Mouse (Mus musculus) thymus, adult 2 months (tissue): Measurements from ENCODE around the gene Thbs3.

ENCODE experiments used
- CTCF ChIP-seq: fragments of 200-500 bp; IDR thresholded peaks from 2 replicates; pipeline ENCODE4 v1.5.1; 2012; ENCODE audit warnings: mild to moderate bottlenecking, control low read depth, low read length, moderate library complexity, borderline replicate concordance; ENCODE audit not compliant: control insufficient read depth, poor library complexity, insufficient read depth; ENCODE audit errors: extremely low read depth
- POLR2A ChIP-seq: fragments of 200-500 bp; IDR thresholded peaks from 2 replicates; pipeline ENCODE4 v1.6.1; 2012; ENCODE audit warnings: mild to moderate bottlenecking, low read length, control low read depth, moderate library complexity; ENCODE audit not compliant: control insufficient read depth, poor library complexity, insufficient read depth; ENCODE audit errors: extremely low read depth

GRCm38 (mm10) chr3:89225321-89225815 is 10.4 kb downstream of the Thbs3 start:
- TF ChIP-seq CTCF (no peak), POLR2A (no peak)
